Mouse (Mus musculus): ENCODE measurements around the gene Lpar2. TPM values are rescaled to one million over a fixed set of nuclear protein-coding genes. Genes with fewer than 3 reads are reported as not detected.

The Lpar2 gene
- 4.9 and 7.8 TPM in 2 replicates for total RNA-seq (2023)

DNA sequence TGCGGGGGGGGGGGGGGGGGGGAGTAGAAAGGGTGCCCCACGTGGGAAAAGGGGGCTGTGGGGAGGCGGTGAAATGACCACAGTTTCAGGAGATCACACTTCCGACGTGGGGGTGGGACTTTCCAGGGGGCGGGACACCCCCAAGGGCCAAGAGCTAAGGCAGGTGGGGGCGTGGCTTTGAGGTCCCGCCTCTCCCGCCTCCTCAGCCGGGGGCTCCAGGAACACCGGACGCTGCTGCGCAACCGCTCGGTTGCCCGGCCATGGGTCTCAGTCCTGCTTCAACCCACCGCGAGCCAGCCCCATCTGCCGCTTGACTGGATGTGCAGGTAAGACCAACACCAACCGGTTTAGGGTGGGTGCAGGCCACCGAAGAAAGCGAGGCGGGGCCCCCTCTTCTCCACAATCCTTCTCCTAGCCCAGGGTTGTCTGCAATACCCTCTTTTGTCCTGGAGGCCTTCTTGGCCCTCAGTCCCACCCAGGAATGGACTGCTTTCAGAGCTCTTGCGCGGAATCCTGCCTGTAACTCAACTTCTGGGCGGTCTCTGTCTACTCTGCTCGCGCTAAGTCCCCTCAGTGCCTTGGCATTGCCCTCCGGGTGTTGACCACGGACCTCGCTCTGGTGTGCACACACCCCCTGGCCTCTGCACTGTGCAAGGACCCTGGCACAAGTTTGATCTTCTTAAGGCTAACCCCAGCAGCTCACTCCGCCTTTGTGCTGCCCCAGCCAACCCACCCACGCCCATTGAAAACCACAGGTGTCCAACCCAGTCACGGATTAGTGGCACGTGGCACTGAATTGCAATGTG, at the start of gene Lpar2:
Gene Lpar2, plus strand, starts transcription at position 44 of the 806 bp plus-strand sequence.

DNA sequence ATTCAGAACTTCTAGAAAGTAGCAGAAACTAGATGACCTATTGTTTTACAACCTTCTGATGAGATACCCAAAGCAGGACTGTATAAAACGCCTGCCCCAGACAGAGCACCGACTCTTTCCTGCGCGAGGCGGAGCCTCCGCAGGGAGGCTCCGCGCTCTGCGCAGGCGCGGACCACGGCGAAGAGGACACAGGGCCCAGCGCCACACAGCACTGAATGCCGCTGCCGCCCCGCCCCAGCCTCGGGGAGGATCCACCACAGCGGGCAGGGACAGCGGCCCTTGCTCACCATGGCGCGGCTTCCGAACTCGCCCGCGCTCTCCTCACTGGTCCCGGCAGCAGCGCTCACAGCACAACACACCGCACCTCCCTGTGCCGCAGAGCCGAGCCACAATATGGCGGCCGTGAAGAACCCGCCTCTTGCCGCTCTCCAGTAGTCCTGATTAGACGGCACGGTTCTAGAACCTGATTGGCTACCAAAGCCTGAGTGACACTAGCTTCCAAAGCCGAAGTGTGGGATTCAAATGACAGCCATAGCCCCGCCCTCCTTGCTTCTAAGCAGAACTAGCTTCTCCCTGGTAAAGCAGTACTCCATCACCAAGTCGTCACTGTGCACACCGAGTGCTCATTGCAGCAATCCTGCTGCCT, 47.6 kb upstream of the Lpar2 start, which contains the start of gene Gm20422:
Gene Gm20422, minus strand, starts transcription at position 384 of the 646 bp plus-strand sequence.

DNA sequence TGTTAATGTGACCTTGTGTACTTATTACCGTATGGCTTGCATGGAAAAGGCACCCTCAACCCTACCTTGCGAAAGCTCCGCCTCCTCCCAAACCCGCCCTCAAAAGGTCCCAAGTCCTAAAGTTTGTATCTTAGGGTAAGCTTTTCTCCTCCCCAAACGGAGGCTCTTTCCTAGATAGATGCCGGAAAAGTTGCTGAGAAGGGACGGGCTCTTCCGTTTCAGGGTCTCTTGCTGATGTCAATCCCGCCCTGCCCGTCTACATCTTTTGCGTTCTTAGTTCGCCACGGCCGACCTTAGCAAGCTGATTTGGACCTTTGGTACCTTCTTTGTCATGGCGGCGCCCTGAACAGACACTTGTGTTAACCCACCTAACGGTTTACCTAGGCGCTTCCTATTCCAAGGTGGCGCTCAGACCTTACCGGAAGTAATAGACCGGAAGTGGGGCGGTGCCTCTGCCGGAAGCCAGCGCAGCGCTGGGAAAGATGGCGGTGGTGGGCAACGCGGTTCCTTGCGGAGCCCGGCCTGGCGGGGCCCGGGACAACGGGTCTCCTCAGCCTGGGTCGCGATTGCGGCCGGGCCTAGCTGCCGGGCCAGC, 31.4 kb upstream of the Lpar2 start, which contains the start of the genes Atp13a1 and Zfp866:
Gene Atp13a1, plus strand, starts transcription at position 391 of the 595 bp plus-strand sequence.
Gene Zfp866, minus strand, starts transcription at position 406 of the 595 bp plus-strand sequence.

DNA sequence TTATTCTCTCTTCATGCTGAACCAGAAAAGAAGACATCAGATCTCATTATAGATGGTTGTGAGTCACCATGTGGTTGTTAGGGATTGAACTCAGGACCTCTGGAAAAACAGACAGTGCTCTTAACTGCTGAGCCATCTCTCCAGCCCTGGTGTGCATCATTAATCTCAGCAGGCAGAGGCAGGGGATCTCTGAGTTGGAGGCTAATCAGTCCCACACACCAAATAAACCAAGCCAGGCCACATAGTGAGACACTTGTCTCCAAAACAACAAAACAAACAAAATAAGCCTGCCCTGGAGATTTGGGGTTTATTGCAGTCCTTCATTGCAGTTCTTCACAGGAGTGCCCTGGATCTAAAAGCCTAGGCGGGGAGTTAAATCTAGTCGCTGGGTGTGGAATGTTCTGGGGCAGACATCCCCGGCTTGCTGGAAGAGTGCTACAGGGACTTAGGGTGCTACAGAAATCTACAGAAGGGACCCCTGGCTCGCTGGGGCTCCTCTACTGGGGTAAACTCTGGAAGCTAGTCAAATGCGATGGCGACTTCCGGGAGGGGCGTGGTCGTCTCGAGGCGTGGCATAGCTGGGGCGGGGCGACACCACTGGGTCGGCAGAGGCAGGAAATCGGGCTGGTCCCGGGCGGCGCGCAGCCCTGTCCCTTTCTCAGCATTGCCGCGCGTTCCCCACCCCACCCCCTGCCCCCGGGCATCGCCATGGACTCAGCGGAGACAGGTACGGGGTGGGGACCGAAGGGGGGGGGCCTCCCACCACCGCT, 13.9 kb upstream of the Lpar2 start, which contains the start of gene Gmip:
Gene Gmip, plus strand, starts transcription at position 586 of the 770 bp plus-strand sequence.

GRCm38 (mm10) chr8:69832298-69832853, 10.1 kb downstream of the Lpar2 start, which contains the start of gene Pbx4:
Pbx4 (plus strand) TSS chr8:69832491.

Other genes with a start within 250 kb of the Lpar2 start
- gene Zfp868, start 196.9 kb upstream of the Lpar2 start, total RNA-seq (2023): 43.0 and 61.8 TPM in 2 replicates
- gene Zfp964, start 167.9 kb upstream of the Lpar2 start, total RNA-seq (2023): not detected in 2 replicates
- 35.8 and 46.9 TPM in 2 replicates for gene Zfp869, start 111.7 kb upstream of the Lpar2 start, total RNA-seq (2023)
- gene Zfp963, start 72.5 kb upstream of the Lpar2 start, total RNA-seq (2023): 1.0 and 2.1 TPM in 2 replicates
- 0.75 and 2.0 TPM in 2 replicates for gene Gm20422, start 47.5 kb upstream of the Lpar2 start, total RNA-seq (2023)
- gene Atp13a1, start 31.3 kb upstream of the Lpar2 start, total RNA-seq (2023): 25.5 and 29.7 TPM in 2 replicates
- gene Zfp866, start 31.3 kb upstream of the Lpar2 start, total RNA-seq (2023): 16.2 and 22.4 TPM in 2 replicates
- 542 and 837 TPM in 2 replicates for gene Gmip, start 13.8 kb upstream of the Lpar2 start, total RNA-seq (2023)
- gene Pbx4, start 10.1 kb downstream of the Lpar2 start, total RNA-seq (2023): 0.50 and 1.5 TPM in 2 replicates
- gene Cilp2, start 65.3 kb downstream of the Lpar2 start, total RNA-seq (2023): not detected in 2 replicates
- gene Tssk6, start 79.8 kb downstream of the Lpar2 start, total RNA-seq (2023): 0.79 and 1.6 TPM in 2 replicates
- gene Ndufa13, start 80.1 kb downstream of the Lpar2 start, total RNA-seq (2023): 51.7 and 65.8 TPM in 2 replicates
- not detected in 2 replicates for gene Yjefn3, start 80.3 kb downstream of the Lpar2 start, total RNA-seq (2023)
- 63.0 and 64.7 TPM in 2 replicates for gene Gatad2a, start 174.0 kb downstream of the Lpar2 start, total RNA-seq (2023)
- 87.4 and 122 TPM in 2 replicates for gene Mau2, start 220.3 kb downstream of the Lpar2 start, total RNA-seq (2023)
- gene Sugp1, start 220.4 kb downstream of the Lpar2 start, total RNA-seq (2023): 28.8 and 31.6 TPM in 2 replicates

Measured in neutrophil, adult 65 days (primary cell).